Mouse (Mus musculus) embryonic fibroblast, embryonic 13.5 days (primary cell): ENCODE data around the gene Plppr4. TPM values are rescaled to one million over a fixed set of nuclear protein-coding genes. Genes with fewer than 3 reads are reported as not detected.

Experiments used
- H3K27ac ChIP-seq: 2 replicates; pipeline ENCODE4 v1.5.1; 2012; ENCODE audit warnings: low read length, control low read depth, inconsistent platforms; ENCODE audit not compliant: insufficient read depth
- H3K4me1 ChIP-seq: 2 replicates; pipeline ENCODE4 v1.6.1; 2011; ENCODE audit warnings: low read length; ENCODE audit not compliant: control insufficient read depth, insufficient read depth
- H3K4me3 ChIP-seq: 2 replicates; pipeline ENCODE4 v1.5.1; 2011; ENCODE audit warnings: mild to moderate bottlenecking, control low read depth, low read length; ENCODE audit not compliant: insufficient read depth
- CTCF ChIP-seq: IDR thresholded peaks from 2 replicates; pipeline ENCODE4 v1.5.1; 2011; ENCODE audit warnings: mild to moderate bottlenecking, control low read depth, low read length, moderate library complexity, borderline replicate concordance; ENCODE audit not compliant: insufficient read depth
- POLR2A ChIP-seq: IDR thresholded peaks from 2 replicates; pipeline ENCODE4 v1.6.1; 2011; ENCODE audit warnings: low read depth, mild to moderate bottlenecking, control low read depth, low read length, moderate library complexity
- polyA plus RNA-seq: library from polyadenylated mRNA; stranded (reverse); fragments of >200 nt; gene quantifications from 2 replicates; pipeline ENCODE4 v1.2.4, GENCODE M21; 2011; ENCODE audit warnings: low read depth; ENCODE audit not compliant: missing spikeins, insufficient read length

Plppr4 gene
- polyA plus RNA-seq, 1 experiment: 0.35 TPM

- Histone ChIP-seq H3K4me1 (0 out of 2 replicates have a peak, but pooled peaks cover 4% of the 10 kb centered on the region), H3K4me3 (no peak overlapping the region), H3K27ac (no peak overlapping the region)
- TF ChIP-seq POLR2A (no peak), CTCF (no peak)
Measured at GRCm38 (mm10) chr3:117329485-117329884, 31.2 kb downstream of the Plppr4 start.

- H3K4me3 ChIP-seq: no peak overlapping the region
- H3K27ac ChIP-seq: no peak overlapping the region
- 0 out of 2 replicates have a peak, but pooled peaks cover 4% of the 10 kb centered on the region for H3K4me1 ChIP-seq
- TF ChIP-seq POLR2A: no peak
- no peak for TF ChIP-seq CTCF
Measured at GRCm38 (mm10) chr3:117326551-117326950, 34.1 kb downstream of the Plppr4 start.

- TF ChIP-seq POLR2A (no peak), CTCF (no peak)
- H3K4me3 ChIP-seq: no peak overlapping the region
- H3K27ac ChIP-seq: no peak overlapping the region
- no peaks in the 10 kb centered on the region for H3K4me1 ChIP-seq
Measured at GRCm38 (mm10) chr3:117319671-117320070, 41.0 kb downstream of the Plppr4 start.

GRCm38 (mm10) chr3:117313339-117313738, 47.3 kb downstream of the Plppr4 start:
- TF ChIP-seq CTCF: no peak
- TF ChIP-seq POLR2A: no peak
- Histone ChIP-seq H3K4me1 (no peaks in the 10 kb centered on the region), H3K27ac (no peak overlapping the region), H3K4me3 (no peak overlapping the region)

- Histone ChIP-seq H3K4me3 (no peak overlapping the region), H3K27ac (no peak overlapping the region), H3K4me1 (no peaks in the 10 kb centered on the region)
- TF ChIP-seq CTCF (no peak), POLR2A (no peak)
Measured at GRCm38 (mm10) chr3:117312097-117312496, 48.6 kb downstream of the Plppr4 start.

- Histone ChIP-seq H3K4me3 (no peak overlapping the region), H3K4me1 (no peaks in the 10 kb centered on the region), H3K27ac (no peak overlapping the region)
- TF ChIP-seq CTCF (no peak), POLR2A (no peak)
Measured at GRCm38 (mm10) chr3:117310801-117311368, 49.8 kb downstream of the Plppr4 start.

GRCm38 (mm10) chr3:117309580-117309910, 51.1 kb downstream of the Plppr4 start:
- H3K4me1 ChIP-seq: no peaks in the 10 kb centered on the region
- no peak overlapping the region for H3K27ac ChIP-seq
- TF ChIP-seq POLR2A: no peak
- TF ChIP-seq CTCF: no peak
- H3K4me3 ChIP-seq: no peak overlapping the region

- Histone ChIP-seq H3K27ac (no peak overlapping the region), H3K4me1 (no peaks in the 10 kb centered on the region), H3K4me3 (no peak overlapping the region)
- no peak for TF ChIP-seq POLR2A
- TF ChIP-seq CTCF: no peak
Measured at GRCm38 (mm10) chr3:117308895-117309579, 51.6 kb downstream of the Plppr4 start.

GRCm38 (mm10) chr3:117307555-117307954, 53.1 kb downstream of the Plppr4 start:
- Histone ChIP-seq H3K4me3 (no peak overlapping the region), H3K27ac (no peak overlapping the region), H3K4me1 (no peaks in the 10 kb centered on the region)
- no peak for TF ChIP-seq CTCF
- no peak for TF ChIP-seq POLR2A

- Histone ChIP-seq H3K4me1 (no peaks in the 10 kb centered on the region), H3K4me3 (no peak overlapping the region), H3K27ac (no peak overlapping the region)
- no peak for TF ChIP-seq POLR2A
- TF ChIP-seq CTCF: no peak
Measured at GRCm38 (mm10) chr3:117304037-117304436, 56.6 kb downstream of the Plppr4 start.
